Mouse (Mus musculus) kidney, adult 18-20 months (tissue): Measurements from ENCODE around the gene Cage1.
A peak's percentile ranks its signal among the peaks of the same experiment; 100 is the strongest.

Experiments
- DNase-seq: peaks from one replicate; pipeline ENCODE4 v3.0.0; 2021

Cage1 gene

GRCm38 (mm10) chr13:38009721-38010408, 27.0 kb downstream of the Cage1 start:
- DNase-seq = no peak

- DNase-seq = no peak
Observed at GRCm38 (mm10) chr13:38007972-38008371, 28.9 kb downstream of the Cage1 start.

- no peak for DNase-seq
Observed at GRCm38 (mm10) chr13:38002461-38002860, 34.4 kb downstream of the Cage1 start.

- no peak for DNase-seq
Observed at GRCm38 (mm10) chr13:37999713-38000112, 37.2 kb downstream of the Cage1 start.

GRCm38 (mm10) chr13:37994405-37994749, 42.5 kb downstream of the Cage1 start:
- no peak for DNase-seq

GRCm38 (mm10) chr13:37993704-37994404, 43.0 kb downstream of the Cage1 start, which contains the start of gene Ssr1:
Gene Ssr1 (minus strand): TSS chr13:37994217.
- peak; percentile 97 for DNase-seq

GRCm38 (mm10) chr13:37993376-37993703, 43.5 kb downstream of the Cage1 start:
- no peak for DNase-seq

GRCm38 (mm10) chr13:37992638-37993371, 44.1 kb downstream of the Cage1 start:
- DNase-seq = peak; percentile 9

GRCm38 (mm10) chr13:37989701-37990100, 47.2 kb downstream of the Cage1 start:
- no peak for DNase-seq

GRCm38 (mm10) chr13:37986166-37986565, 50.7 kb downstream of the Cage1 start:
- no peak for DNase-seq

- no peak for DNase-seq
Observed at GRCm38 (mm10) chr13:37981063-37981462, 55.8 kb downstream of the Cage1 start.

GRCm38 (mm10) chr13:37980346-37980745, 56.5 kb downstream of the Cage1 start:
- DNase-seq = no peak

- no peak for DNase-seq
Observed at GRCm38 (mm10) chr13:37979506-37979905, 57.4 kb downstream of the Cage1 start.

- DNase-seq = no peak
Observed at GRCm38 (mm10) chr13:37974731-37975130, 62.1 kb downstream of the Cage1 start.

GRCm38 (mm10) chr13:37974036-37974435, 62.8 kb downstream of the Cage1 start:
- no peak for DNase-seq

- no peak for DNase-seq
Observed at GRCm38 (mm10) chr13:37970887-37971530, 65.9 kb downstream of the Cage1 start.

GRCm38 (mm10) chr13:37969988-37970387, 66.9 kb downstream of the Cage1 start:
- no peak for DNase-seq

GRCm38 (mm10) chr13:37969337-37969736, 67.5 kb downstream of the Cage1 start:
- DNase-seq = peak; percentile 88

GRCm38 (mm10) chr13:37967565-37967964, 69.3 kb downstream of the Cage1 start:
- DNase-seq = no peak

GRCm38 (mm10) chr13:37967052-37967437, 69.8 kb downstream of the Cage1 start:
- no peak for DNase-seq

GRCm38 (mm10) chr13:37966256-37967051, 70.4 kb downstream of the Cage1 start:
- no peak for DNase-seq

GRCm38 (mm10) chr13:37965126-37965914, 71.5 kb downstream of the Cage1 start:
- DNase-seq = no peak
